Mouse (Mus musculus) lung, postnatal 36 days (tissue): Measurements from ENCODE around the gene Tsc22d3.

Source experiments
- DNase-seq: peaks from one replicate; pipeline ENCODE4 v3.0.0; 2022; ENCODE audit warnings: mixed read lengths

The Tsc22d3 gene

GRCm38 (mm10) chrX:140600410-140601109 lies at the start of gene Tsc22d3:
Gene Tsc22d3, minus strand, starts transcription at chrX:140600659.
- DNase-seq = peak; percentile 89

DNA sequence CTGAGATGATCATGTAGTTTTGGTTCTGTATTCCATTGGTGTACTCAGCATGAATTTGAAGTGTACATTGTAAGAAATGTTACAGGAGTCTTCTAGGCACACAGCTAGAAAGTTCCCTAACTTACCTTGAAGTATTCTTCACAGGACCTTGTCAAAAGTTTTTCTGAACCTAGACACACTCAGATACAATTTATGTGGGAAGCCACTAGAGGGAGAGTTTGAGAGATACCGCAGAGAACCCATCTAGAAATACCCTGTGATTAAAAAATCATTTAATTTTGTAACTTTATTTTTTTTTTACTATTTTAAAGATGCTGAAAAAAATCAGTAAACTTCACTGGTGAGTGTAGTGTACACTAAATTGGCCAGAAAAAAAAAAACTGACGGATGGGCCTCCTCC lies 39.1 kb upstream of the Tsc22d3 start:
- no peak for DNase-seq

DNA sequence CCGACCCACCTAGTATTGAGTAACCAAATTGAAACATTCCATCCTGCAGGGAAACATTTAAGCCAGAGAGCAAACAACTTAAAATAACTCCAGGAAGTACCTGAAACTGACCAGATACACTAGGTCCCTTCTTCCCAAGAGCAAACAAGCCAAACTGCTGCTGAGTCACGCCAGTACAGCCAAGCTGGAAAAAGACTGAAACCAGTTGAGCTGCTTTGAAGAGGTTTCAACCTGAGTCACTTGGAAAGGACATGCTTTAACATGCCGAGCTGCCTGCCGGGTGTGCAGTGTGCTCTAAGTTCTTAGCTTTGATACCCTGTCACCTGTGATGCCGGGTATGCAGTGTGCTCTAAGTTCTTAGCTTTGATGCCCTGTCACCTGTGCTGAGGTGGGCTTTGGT lies 37.6 kb upstream of the Tsc22d3 start:
- peak; percentile 4 for DNase-seq

DNA sequence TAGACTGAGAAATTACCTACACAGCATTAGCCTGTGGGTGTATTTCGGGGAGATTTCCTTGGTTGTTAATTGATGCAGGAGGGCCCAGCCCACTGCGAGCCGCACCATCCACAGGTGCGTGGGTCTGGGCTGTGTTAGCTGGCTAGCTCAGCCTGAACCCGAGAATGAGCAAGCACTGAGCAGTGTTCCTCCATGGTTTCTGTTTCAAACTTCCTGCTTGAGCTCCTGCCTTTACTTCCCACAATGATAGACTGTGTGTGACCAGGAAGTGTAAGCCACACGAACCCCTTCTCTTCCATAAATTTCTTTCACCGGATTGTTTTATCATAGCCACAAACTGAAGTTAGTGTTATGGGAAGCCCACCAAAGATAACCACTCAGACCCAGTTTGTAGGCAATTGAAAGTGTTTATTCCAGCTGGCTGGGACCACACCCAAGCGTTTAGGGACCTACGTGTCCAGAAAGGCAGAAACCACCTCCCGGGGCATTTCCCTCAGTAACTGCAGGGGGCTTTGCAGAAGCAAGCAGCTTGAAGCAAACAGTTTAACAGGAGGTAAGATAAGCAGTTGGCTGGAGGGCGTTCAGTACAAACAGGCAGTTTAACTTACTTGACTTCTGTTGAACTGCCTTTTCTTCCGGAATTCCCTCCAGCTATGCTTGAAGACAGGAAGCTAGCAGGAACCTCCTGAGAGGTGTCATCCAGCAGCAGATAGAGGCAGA lies 24.6 kb upstream of the Tsc22d3 start:
- no peak for DNase-seq

GRCm38 (mm10) chrX:140609938-140610337 lies 9.5 kb upstream of the Tsc22d3 start:
- DNase-seq = no peak

DNA sequence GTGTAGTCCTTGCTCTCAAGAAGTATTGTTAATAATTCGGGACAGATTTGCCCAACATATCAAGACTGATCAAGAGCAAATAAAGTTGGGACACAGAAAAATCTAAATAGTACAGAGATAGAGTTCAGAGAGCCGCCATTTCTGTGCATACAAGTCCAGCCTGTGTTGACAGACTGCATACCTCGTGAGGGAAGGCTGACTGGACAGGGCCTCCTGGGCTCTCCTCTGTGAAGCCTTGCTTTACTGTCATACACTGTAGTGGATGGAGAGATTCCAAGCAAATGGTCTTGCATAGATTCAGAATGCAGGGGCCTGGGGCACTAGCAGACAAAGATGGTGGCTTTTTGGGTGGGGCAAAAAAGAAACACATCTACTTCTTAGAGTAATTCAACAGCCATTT lies 1.4 kb upstream of the Tsc22d3 start:
- DNase-seq = no peak

DNA sequence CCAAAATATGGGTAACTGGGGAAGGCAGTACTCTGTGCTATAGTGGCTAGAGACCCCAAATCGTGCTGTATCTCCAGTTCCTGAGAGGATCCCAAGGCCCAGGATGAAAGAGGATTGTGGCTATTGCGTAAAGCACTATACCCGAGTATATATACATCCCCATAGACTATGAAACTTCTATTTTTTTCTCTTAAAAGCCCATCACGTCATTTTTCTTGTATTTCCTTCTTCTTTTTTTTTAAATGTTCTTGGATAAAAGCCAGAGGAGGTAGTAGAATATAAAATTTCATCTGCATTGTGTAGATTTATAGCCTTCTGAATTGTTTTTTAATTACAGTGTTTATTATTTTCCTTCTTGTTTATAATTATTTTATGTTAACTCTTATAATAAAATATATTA lies 852 bp upstream of the Tsc22d3 start:
- no peak for DNase-seq

- DNase-seq = peak; percentile 9
Observed at GRCm38 (mm10) chrX:140599561-140600409, 674 bp downstream of the Tsc22d3 start.

GRCm38 (mm10) chrX:140598850-140599560 lies 1.5 kb downstream of the Tsc22d3 start:
- DNase-seq = peak; percentile 73

GRCm38 (mm10) chrX:140598194-140598849 lies 2.1 kb downstream of the Tsc22d3 start:
- peak; percentile 14 for DNase-seq

DNA sequence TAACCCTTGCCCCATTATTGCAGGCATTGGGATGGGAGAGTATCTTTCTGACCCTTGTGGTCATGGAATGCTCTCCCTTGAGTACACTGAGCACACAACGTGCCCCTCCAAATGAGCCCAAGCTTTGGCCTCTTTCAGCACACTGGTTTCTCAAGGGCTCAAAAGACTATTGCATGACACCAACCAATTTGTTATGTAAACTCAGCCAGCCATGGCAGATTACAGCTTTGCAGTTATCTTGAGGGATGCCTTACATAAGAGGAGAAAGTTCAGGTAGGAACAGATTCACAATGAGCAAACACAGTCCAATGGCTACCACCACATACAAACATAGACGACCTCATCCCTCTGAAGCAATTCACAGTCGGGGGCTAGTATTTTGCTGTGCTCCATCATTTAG lies 9.3 kb downstream of the Tsc22d3 start:
- DNase-seq = no peak

- DNase-seq = no peak
Observed at GRCm38 (mm10) chrX:140590142-140590541, 10.3 kb downstream of the Tsc22d3 start.

- DNase-seq = no peak
Observed at GRCm38 (mm10) chrX:140589194-140589751, 11.2 kb downstream of the Tsc22d3 start.

GRCm38 (mm10) chrX:140588534-140588933 lies 11.9 kb downstream of the Tsc22d3 start:
- DNase-seq = no peak

DNA sequence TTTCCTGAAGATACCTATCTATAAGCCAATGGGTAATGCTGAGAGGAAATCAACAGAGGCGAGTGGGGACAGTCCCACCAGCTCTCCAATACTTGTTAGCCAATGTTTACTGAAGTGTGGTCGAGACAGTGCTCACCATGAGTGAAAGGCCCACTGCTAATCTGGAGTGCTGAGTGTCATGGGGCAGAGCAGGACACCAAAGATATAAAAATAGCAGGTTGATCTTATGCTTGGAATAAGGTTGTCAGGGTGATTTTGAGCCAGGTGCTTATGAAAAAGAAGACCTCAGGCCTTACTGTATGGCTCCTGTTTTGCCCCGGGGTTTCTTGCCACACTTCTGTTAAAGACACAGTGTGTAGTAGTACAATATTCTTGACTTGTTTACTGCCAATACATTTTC lies 20.0 kb downstream of the Tsc22d3 start:
- DNase-seq = no peak

DNA sequence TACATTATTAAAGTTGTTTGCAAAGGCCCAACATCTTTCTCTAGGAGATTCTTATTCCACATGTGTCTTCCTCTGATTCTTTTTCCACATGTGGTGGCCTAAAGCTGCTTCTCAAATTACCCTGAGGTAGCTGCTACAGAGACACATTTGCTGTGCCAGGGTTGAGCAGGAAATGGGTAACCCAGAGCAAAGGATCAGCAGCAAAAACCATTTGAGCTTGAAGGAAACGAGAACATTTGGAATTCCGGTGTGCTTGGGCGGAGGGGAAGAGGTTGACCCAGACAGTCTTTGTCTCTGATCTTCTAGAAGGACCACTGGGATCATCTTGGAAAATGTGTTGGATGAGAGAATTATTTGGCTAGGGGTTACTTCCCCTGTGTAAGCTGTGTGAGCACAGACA lies 24.8 kb downstream of the Tsc22d3 start:
- no peak for DNase-seq

- DNase-seq = no peak
Observed at GRCm38 (mm10) chrX:140575200-140575599, 25.3 kb downstream of the Tsc22d3 start.

DNA sequence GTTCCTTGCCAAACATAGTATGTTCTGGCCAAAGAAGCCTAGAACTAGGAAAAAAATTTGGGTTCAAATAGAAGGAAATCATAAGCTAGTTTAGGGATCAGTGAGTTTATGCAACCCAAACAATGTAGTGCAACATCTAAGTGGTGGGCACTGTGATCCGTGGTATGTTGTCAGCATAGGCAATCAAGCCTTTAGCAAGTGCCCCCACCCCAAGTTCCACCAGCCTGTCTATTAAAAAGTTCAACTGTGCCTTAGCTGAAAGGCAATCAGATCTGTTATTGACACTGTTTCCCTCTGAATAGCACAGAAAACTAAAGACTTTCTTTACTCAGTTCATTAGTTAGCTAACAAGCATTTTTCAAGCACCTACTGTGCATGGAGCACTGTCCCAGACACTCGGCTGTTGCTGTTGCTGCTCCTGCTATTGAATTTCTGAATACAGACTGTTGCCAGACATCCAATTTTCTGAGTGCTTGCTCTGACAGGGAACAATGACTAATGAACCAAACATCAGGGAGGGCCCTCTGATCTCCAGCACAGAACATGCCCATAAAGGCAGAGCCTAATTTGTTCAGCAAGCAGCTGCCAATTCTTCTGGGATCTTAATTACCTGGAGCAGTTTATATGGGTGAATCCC lies 27.6 kb downstream of the Tsc22d3 start:
- no peak for DNase-seq

GRCm38 (mm10) chrX:140569595-140569994 lies 30.9 kb downstream of the Tsc22d3 start:
- DNase-seq = no peak

- DNase-seq = peak; percentile 79
Observed at GRCm38 (mm10) chrX:140567711-140568407, 32.6 kb downstream of the Tsc22d3 start.

- peak; percentile 14 for DNase-seq
Observed at GRCm38 (mm10) chrX:140565759-140566158, 34.7 kb downstream of the Tsc22d3 start.
